Mouse (Mus musculus) liver, adult 2 months (tissue): ENCODE data around the gene Gm38655.
"Not testable (repeated sequence)": the region's sequence is repeated elsewhere in the genome, so short reads cannot be mapped to it uniquely, and the experiment has no call there.

ENCODE experiments used
- CTCF ChIP-seq: fragments of 200-500 bp; IDR thresholded peaks from 2 replicates; pipeline ENCODE4 v1.5.1; 2011; ENCODE audit warnings: low read depth, low read length, control low read depth
- POLR2A ChIP-seq: fragments of 200-500 bp; IDR thresholded peaks from 2 replicates; pipeline ENCODE4 v1.6.1; 2011; ENCODE audit warnings: low read length, control low read depth; ENCODE audit not compliant: insufficient read depth; ENCODE audit errors: extremely low read depth

GRCm38 (mm10) chr17:25125442-25126060 lies 49.7 kb downstream of the Gm38655 start:
- TF ChIP-seq POLR2A, CTCF: not testable (repeated sequence)
